Mouse (Mus musculus): ENCODE data around the gene Ptx4. TPM values are rescaled to one million over a fixed set of nuclear protein-coding genes. Genes with fewer than 3 reads are reported as not detected.
"Not testable (repeated sequence)": the region's sequence is repeated elsewhere in the genome, so short reads cannot be mapped to it uniquely, and the experiment has no call there.

Ptx4 gene
- polyA plus RNA-seq, 2 experiments from 2014 or later: not detected

- peak; percentile 83 for ATAC-seq
Observed at GRCm38 (mm10) chr17:25115664-25116432, 4.7 kb upstream of the Ptx4 start, which contains the start of gene Telo2. Gene Telo2, minus strand, starts transcription at chr17:25115967.

- ATAC-seq: no peak
Observed at GRCm38 (mm10) chr17:25117263-25117662, 3.3 kb upstream of the Ptx4 start.

- ATAC-seq: no peak
Observed at GRCm38 (mm10) chr17:25123979-25124378, 3.4 kb downstream of the Ptx4 start.

DNA sequence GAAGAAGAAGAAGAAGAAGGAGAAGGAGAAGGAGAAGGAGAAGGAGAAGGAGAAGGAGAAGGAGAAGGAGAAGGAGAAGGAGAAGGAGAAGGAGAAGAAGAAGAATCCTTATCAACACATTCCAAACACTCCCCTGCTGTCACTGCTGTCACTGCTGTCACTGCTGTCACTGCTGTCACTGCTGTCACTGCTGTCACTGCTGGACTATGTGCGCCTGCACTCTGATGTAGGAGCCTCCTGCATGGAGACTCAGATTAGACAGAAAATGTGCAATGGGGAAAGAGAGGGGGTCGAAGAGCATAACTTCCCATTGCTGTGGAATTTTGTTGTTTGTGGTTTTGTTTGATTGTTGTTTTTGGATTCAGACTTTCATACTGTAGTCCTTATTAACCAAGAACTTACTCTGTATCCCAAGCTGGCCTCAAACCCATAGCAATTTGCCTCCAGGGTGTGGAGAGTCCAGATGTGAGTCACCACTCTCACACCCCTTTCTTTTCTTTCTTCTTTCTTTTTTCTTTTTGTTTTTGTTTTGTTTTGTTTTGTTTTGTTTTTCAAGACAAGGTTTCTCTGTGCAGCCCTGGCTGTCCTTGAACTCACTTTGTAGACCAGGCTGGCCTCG lies 5.0 kb downstream of the Ptx4 start:
- not testable (repeated sequence) for ATAC-seq

GRCm38 (mm10) chr17:25127079-25127478 lies 6.5 kb downstream of the Ptx4 start:
- no peak for ATAC-seq

DNA sequence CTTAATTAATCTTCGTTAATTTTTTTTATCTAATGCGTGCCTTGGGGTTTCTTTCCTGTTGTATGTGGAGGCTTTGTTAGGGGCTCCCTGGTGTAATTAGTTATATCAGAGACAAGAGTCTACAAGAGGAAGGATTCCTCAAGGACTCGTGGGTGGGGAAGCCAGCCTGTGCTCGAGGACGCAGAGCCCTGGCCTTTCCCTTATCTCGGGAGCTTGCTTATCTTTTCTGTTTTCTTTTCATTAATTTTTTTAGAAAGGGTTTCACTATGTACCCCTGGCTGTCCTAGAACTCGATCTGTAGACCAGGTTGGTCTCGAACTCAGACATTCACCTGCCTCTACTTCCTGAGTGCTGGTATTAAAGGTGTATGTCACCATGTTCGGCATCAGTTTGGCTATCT lies 7.1 kb downstream of the Ptx4 start:
- ATAC-seq: no peak

DNA sequence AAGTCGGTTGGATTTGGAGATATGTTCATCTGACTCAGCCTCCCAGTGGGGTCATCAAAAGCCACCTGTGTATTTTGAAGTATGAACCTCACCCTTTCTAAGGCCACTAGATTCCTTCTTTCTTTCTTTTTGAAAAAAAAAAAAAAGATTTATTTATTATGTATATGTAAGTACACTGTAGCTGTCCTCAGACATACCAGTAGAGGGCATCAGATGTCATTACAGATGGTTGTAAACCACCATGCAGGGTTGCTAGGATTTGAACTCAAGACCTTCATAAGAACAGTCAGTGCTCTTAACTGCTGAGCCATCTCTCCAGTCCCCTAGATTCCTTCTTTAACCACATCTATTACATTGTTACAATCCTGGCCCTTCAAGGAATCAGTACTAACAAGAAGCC lies 9.5 kb downstream of the Ptx4 start:
- ATAC-seq: no peak

GRCm38 (mm10) chr17:25133275-25133698 lies 12.7 kb downstream of the Ptx4 start, which contains the start of gene Clcn7:
Gene Clcn7, plus strand, starts transcription at chr17:25133391.
- peak; percentile 90 for ATAC-seq

GRCm38 (mm10) chr17:25135622-25136021 lies 15.1 kb downstream of the Ptx4 start:
- ATAC-seq: no peak

DNA sequence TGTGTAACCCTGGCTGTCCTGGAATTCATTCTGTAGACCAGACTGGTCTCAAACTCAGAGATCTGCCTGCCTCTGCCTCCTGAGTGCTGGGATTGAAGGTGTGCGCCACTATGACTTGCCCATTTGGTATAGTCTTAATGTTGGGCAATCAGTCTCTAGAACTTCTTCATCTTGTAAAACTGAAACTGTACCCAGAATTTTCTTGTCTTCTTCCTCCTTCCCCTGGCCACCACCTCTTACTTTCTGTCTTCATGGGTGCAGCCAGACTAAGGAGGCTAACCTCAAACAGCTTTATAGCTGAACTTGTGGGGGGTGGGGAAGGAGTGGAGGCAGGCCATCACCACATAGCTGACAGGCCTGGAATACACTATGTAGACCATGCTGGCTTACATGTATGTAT lies 18.2 kb downstream of the Ptx4 start:
- no peak for ATAC-seq

DNA sequence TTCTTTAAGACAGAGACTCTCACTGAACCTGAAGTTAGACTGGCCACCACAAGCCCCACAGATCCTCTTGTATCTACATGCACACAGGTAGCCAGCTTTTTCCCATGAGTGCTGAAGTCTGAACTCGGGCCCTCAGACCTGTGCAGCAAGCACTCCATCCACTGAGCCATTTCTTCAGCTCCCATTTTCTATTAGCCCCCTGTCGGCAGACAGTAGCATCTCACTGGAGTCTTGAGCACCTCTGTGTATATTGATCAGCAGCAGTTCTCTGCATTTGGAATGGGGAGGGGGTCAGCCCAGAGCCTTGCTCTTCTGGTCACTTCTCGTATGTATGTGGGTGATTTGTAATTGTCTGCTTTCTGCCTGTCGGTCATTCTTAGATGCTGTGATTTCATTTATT lies 19.4 kb downstream of the Ptx4 start:
- no peak for ATAC-seq

DNA sequence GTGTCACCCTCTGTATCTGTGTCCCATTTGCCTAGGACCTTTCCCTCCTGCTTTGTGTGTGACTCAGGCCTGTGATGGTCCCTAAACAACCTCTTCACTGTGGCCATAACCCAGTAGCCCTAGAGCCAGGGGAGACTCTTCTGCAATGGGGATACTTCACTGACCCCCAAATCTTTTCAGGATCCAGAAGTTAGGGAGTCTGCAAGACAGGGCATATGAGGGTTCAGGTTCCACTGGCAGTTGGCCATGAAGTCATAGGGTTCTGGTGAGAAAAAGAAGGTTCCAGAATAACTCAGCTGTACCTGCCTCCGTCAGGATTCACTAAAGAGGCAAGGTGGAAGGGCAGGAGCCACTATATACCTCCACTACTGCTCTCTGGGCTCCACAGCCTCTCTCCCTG lies 41.6 kb downstream of the Ptx4 start, which contains the start of gene Ccdc154:
Gene Ccdc154, plus strand, starts transcription at position 301 of the 400 bp plus-strand sequence.
- no peak for ATAC-seq

DNA sequence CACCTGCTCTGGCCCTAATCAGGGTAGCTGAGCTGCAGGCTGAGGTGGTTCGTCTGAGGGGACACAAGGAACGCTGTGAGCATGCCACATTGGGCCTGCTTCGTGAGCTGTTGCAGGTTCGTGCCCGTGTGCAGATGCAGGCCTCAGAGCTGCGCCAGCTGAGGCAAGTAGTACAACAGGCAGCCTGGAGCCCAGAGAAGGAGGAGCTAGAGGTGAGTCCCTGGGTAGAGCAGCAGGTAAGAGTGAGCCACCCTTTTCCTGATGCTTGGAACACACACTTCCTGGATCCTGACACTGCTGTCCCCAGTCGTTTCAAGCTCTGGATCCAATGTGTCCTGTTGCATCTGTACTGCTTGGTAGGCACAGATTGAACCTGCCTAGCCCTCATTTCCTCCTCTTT lies 42.8 kb downstream of the Ptx4 start:
- no peak for ATAC-seq

- no peak for ATAC-seq
Observed at GRCm38 (mm10) chr17:25164770-25165169, 44.2 kb downstream of the Ptx4 start.

DNA sequence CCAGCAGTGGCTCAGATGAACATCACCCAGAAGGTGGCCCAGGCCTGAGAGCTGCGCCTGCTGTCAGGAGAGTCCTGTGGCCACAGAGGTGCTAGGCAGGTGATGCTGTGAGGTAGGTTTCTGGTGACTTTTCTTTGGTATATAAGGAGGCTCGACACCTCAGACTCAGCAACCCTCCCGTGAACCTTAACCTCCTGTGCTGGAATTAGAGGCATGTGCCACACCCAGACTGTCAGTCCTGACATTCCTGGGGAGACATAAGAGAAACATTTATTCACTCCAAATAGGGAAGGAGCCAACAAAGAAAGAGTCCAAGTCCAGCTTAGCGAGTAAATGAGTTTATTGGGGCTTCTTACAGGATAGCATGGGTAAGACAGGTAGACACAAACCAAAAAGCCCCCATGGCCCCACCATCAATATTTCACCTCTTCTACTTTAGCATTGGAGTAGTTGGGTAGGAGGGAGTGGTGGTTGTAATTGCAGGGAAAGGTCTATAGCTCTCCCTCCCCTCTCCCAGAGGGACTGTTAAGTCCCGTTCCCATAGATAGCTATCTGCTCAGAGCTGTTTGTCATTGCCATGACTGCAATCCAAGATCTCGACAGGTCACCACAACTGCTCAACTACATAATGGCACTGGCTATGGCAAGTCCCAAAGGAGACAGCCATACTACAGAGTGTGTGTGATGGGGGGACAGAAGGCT lies 45.6 kb downstream of the Ptx4 start:
- no peak for ATAC-seq

DNA sequence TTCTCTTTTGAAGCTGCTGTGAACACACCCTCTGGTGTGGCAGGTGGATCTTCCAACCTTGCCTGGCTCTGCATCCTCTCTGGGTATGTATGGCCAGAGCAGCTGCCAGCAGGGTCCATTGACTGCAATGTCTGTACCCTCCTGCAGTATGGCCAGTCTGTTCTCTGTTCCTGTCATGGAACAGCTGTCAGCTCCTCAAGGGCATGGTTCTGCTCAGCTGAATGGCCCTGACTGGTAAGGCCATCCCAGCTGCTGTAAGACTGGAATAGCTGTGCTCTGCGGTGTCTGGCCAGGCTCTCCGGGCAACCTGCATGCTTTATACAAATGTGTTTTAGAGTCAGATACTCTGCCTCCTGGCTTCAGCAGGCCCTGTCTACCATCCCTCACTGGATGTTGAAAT lies 49.1 kb downstream of the Ptx4 start:
- ATAC-seq: no peak

DNA sequence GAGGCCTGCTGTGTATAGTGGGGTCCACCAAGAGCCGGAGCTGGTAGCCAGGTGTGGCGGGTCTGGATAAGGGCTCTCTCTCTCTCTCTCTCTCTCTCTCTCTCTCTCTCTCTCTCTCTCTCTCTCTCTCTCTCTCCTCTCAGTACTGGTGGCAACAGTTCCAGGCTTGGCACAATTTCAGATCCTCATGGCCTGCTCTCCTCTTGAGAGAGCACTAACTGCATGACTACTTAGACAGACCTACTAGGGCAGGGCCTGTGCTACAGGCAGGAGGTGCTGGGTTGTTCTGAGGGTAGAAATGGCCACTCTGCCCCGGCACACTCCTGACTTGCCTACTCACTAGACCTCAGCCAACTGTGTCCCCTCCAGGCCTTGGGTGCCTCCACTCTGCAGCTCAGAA lies 52.0 kb downstream of the Ptx4 start:
- ATAC-seq: no peak

Other genes starting within 250 kb of the Ptx4 start
- gene Nubp2, start 234.4 kb upstream of the Ptx4 start, polyA plus RNA-seq (2017; shearing (Covaris generic)): 100 to 1,000 TPM in 1 of 2 experiments, 10 to 100 TPM in 1; 88.6 to 103 TPM
- gene Spsb3, start 234.1 kb upstream of the Ptx4 start, polyA plus RNA-seq (2017; shearing (Covaris generic)): 10 to 100 TPM; 38.5 to 50.9 TPM
- gene Eme2, start 225.7 kb upstream of the Ptx4 start, polyA plus RNA-seq (2017; shearing (Covaris generic)): 10 to 100 TPM; 12.8 to 26.0 TPM
- 10 to 100 TPM; 77.7 to 87.5 TPM for gene Mrps34, start 225.6 kb upstream of the Ptx4 start, polyA plus RNA-seq (2017; shearing (Covaris generic))
- 10 to 100 TPM; 51.5 to 53.2 TPM for gene Nme3, start 224.3 kb upstream of the Ptx4 start, polyA plus RNA-seq (2017; shearing (Covaris generic))
- gene Mapk8ip3, start 183.8 kb upstream of the Ptx4 start, polyA plus RNA-seq (2017; shearing (Covaris generic)): 10 to 100 TPM; 26.1 to 28.6 TPM
- 10 to 100 TPM; 27.9 to 35.8 TPM for gene Jpt2, start 160.1 kb upstream of the Ptx4 start, polyA plus RNA-seq (2017; shearing (Covaris generic))
- gene Cramp1l, start 105.0 kb upstream of the Ptx4 start, polyA plus RNA-seq (2017; shearing (Covaris generic)): 10 to 100 TPM; 12.6 to 17.1 TPM
- 10 to 100 TPM; 14.5 TPM for gene Ift140, start 104.7 kb upstream of the Ptx4 start, polyA plus RNA-seq (2017; shearing (Covaris generic))
- gene Tmem204, start 37.2 kb upstream of the Ptx4 start, polyA plus RNA-seq (2017; shearing (Covaris generic)): under 1 TPM in 1 of 2 experiments, not detected in 1; 0.63 TPM
- 10 to 100 TPM; 16.8 to 18.7 TPM for gene Telo2, start 4.8 kb upstream of the Ptx4 start, polyA plus RNA-seq (2017; shearing (Covaris generic))
- 10 to 100 TPM; 15.4 to 16.8 TPM for gene Clcn7, start 12.6 kb downstream of the Ptx4 start, polyA plus RNA-seq (2017; shearing (Covaris generic))
- not detected for gene Ccdc154, start 41.7 kb downstream of the Ptx4 start, polyA plus RNA-seq (2017; shearing (Covaris generic))
- not detected for gene Gm38655, start 54.7 kb downstream of the Ptx4 start, polyA plus RNA-seq (2017; shearing (Covaris generic))
- 10 to 100 TPM; 13.1 to 14.3 TPM for gene BC003965, start 63.8 kb downstream of the Ptx4 start, polyA plus RNA-seq (2017; shearing (Covaris generic))
- 10 to 100 TPM; 14.4 to 20.2 TPM for gene Unkl, start 67.6 kb downstream of the Ptx4 start, polyA plus RNA-seq (2017; shearing (Covaris generic))
- 10 to 100 TPM; 44.3 to 57.7 TPM for gene Gnptg, start 119.4 kb downstream of the Ptx4 start, polyA plus RNA-seq (2017; shearing (Covaris generic))
- 10 to 100 TPM; 27.7 to 32.1 TPM for gene Tsr3, start 119.4 kb downstream of the Ptx4 start, polyA plus RNA-seq (2017; shearing (Covaris generic))
- 1 to 10 TPM; 1.4 to 8.5 TPM for gene Baiap3, start 135.6 kb downstream of the Ptx4 start, polyA plus RNA-seq (2017; shearing (Covaris generic))
- gene Ube2i, start 153.9 kb downstream of the Ptx4 start, polyA plus RNA-seq (2017; shearing (Covaris generic)): 100 to 1,000 TPM; 368 to 405 TPM
- not detected for gene Prss34, start 177.6 kb downstream of the Ptx4 start, polyA plus RNA-seq (2017; shearing (Covaris generic))
- gene Prss28, start 187.9 kb downstream of the Ptx4 start, polyA plus RNA-seq (2017; shearing (Covaris generic)): not detected
- not detected for gene Prss29, start 197.9 kb downstream of the Ptx4 start, polyA plus RNA-seq (2017; shearing (Covaris generic))
- not detected for gene Tpsab1, start 224.8 kb downstream of the Ptx4 start, polyA plus RNA-seq (2017; shearing (Covaris generic))
- gene Tpsb2, start 245.5 kb downstream of the Ptx4 start, polyA plus RNA-seq (2017; shearing (Covaris generic)): not detected
- not detected for gene Tpsg1, start 248.5 kb downstream of the Ptx4 start, polyA plus RNA-seq (2017; shearing (Covaris generic))

Data from activated CD4-positive, CD25-positive, alpha-beta regulatory T cell, adult 4 months (primary cell).